Mouse (Mus musculus) thymus, adult 2 months (tissue): ENCODE data around the gene Foxo4. TPM values are rescaled to one million over a fixed set of nuclear protein-coding genes. Genes with fewer than 3 reads are reported as not detected.
A peak's percentile ranks its signal among the peaks of the same experiment; 100 is the strongest.

Source experiments
- DNase-seq: peaks from one replicate; pipeline ENCODE4 v3.0.0; 2021
- H3K27ac ChIP-seq: fragments of 200-500 bp; 2 replicates; pipeline ENCODE4 v1.5.1; 2012; ENCODE audit warnings: low read length, control low read depth; ENCODE audit not compliant: control insufficient read depth, insufficient read depth
- H3K27me3 ChIP-seq: fragments of 200-500 bp; 2 replicates; pipeline ENCODE4 v1.6.1; 2012; ENCODE audit warnings: mild to moderate bottlenecking, low read length, moderate library complexity, mixed read lengths; ENCODE audit not compliant: control insufficient read depth, insufficient read depth
- H3K36me3 ChIP-seq: fragments of 200-500 bp; 2 replicates; pipeline ENCODE4 v1.6.1; 2012; ENCODE audit warnings: mild to moderate bottlenecking, low read length, moderate library complexity; ENCODE audit not compliant: control insufficient read depth, insufficient read depth
- H3K4me1 ChIP-seq: fragments of 200-500 bp; replicated peaks from 2 replicates; pipeline ENCODE4 v1.6.1; 2012; ENCODE audit warnings: low read length; ENCODE audit not compliant: control insufficient read depth, insufficient read depth
- H3K4me3 ChIP-seq: fragments of 200-500 bp; 2 replicates; pipeline ENCODE4 v1.5.1; 2012; ENCODE audit warnings: mild to moderate bottlenecking, low read length, control low read depth, moderate library complexity; ENCODE audit not compliant: control insufficient read depth, insufficient read depth
- CTCF ChIP-seq: fragments of 200-500 bp; IDR thresholded peaks from 2 replicates; pipeline ENCODE4 v1.5.1; 2012; ENCODE audit warnings: mild to moderate bottlenecking, control low read depth, low read length, moderate library complexity, borderline replicate concordance; ENCODE audit not compliant: control insufficient read depth, poor library complexity, insufficient read depth; ENCODE audit errors: extremely low read depth
- POLR2A ChIP-seq: fragments of 200-500 bp; IDR thresholded peaks from 2 replicates; pipeline ENCODE4 v1.6.1; 2012; ENCODE audit warnings: mild to moderate bottlenecking, low read length, control low read depth, moderate library complexity; ENCODE audit not compliant: control insufficient read depth, poor library complexity, insufficient read depth; ENCODE audit errors: extremely low read depth
- WGBS: fragments of 180-500 bp; shearing (Covaris S2); methylation state at CpG from one replicate; pipeline ENCODE4 v1.1.7; 2018; 5-methylcytosine and 5-hydroxymethylcytosine counted together
- polyA plus RNA-seq: library from polyadenylated mRNA; depleted of rRNA; stranded (reverse); fragments of >200 nt; gene quantifications from 2 replicates; pipeline ENCODE4 v1.2.3, GENCODE M21; 2012

Gene Foxo4
- polyA plus RNA-seq, 1 experiment = 69.2 TPM

GRCm38 (mm10) chrX:101273875-101274738, 19.8 kb downstream of the Foxo4 start, which contains the start of gene Med12:
TSS of gene Med12 (plus strand) at chrX:101274030.
- H3K27ac ChIP-seq = peak within 1 kb of the TSS; percentile 95
- DNase-seq = peak; percentile 86
- H3K4me3 ChIP-seq = peak within 1 kb of the TSS; percentile 91
- peak; percentile 46 for TF ChIP-seq POLR2A
- TF ChIP-seq CTCF = no peak
- WGBS = under 1% methylated on average over 53 of the region's 54 CpGs
- no peaks in the 10 kb centered on the region for H3K27me3 ChIP-seq
- peaks cover 22% of the 10 kb centered on the region; the same call in 1 of the 2 replicates for H3K36me3 ChIP-seq
- H3K4me1 ChIP-seq = peaks cover 12% of the 10 kb centered on the region

- DNase-seq = no peak
- WGBS = 94% methylated on average over 6 of the region's 6 CpGs
- Histone ChIP-seq H3K27me3 (no peaks in the 10 kb centered on the region), H3K27ac (no peak overlapping the region), H3K36me3 (peaks cover 52% of the 10 kb centered on the region), H3K4me1 (no peaks in the 10 kb centered on the region), H3K4me3 (no peak overlapping the region)
- TF ChIP-seq CTCF (no peak), POLR2A (no peak)
Measured at GRCm38 (mm10) chrX:101282813-101283212, 28.5 kb downstream of the Foxo4 start.

- H3K27me3 ChIP-seq = no peaks in the 10 kb centered on the region
- TF ChIP-seq POLR2A (no peak), CTCF (peak; percentile 63)
Measured at GRCm38 (mm10) chrX:101285534-101285933, 31.2 kb downstream of the Foxo4 start.

GRCm38 (mm10) chrX:101285953-101286670, 31.8 kb downstream of the Foxo4 start:
- no peak overlapping the region for H3K27ac ChIP-seq
- DNase-seq = no peak
- 97% methylated on average over 14 of the region's 14 CpGs for WGBS
- TF ChIP-seq CTCF = no peak
- no peak for TF ChIP-seq POLR2A
- H3K4me3 ChIP-seq = no peak overlapping the region
- H3K36me3 ChIP-seq = peaks cover 47% of the 10 kb centered on the region
- no peaks in the 10 kb centered on the region for H3K4me1 ChIP-seq
- H3K27me3 ChIP-seq = no peaks in the 10 kb centered on the region

More at GRCm38 (mm10) chrX:101285534-101285933, 31.2 kb downstream of the Foxo4 start:
- Histone ChIP-seq H3K4me1 (no peaks in the 10 kb centered on the region), H3K4me3 (no peak overlapping the region), H3K27ac (no peak overlapping the region), H3K36me3 (peaks cover 50% of the 10 kb centered on the region)
- peak; percentile 72 for DNase-seq
- WGBS = 27% methylated on average over 6 of the region's 6 CpGs

- Histone ChIP-seq H3K4me3 (no peak overlapping the region), H3K4me1 (no peaks in the 10 kb centered on the region), H3K27ac (no peak overlapping the region), H3K36me3 (peaks cover 53% of the 10 kb centered on the region), H3K27me3 (no peaks in the 10 kb centered on the region)
- no peak for DNase-seq
- 93% methylated on average over 3 of the region's 3 CpGs for WGBS
- TF ChIP-seq CTCF (no peak), POLR2A (no peak)
Measured at GRCm38 (mm10) chrX:101287543-101287942, 33.2 kb downstream of the Foxo4 start.

GRCm38 (mm10) chrX:101288432-101288831, 34.1 kb downstream of the Foxo4 start:
- Histone ChIP-seq H3K36me3 (peaks cover 62% of the 10 kb centered on the region), H3K4me1 (no peaks in the 10 kb centered on the region), H3K27ac (no peak overlapping the region), H3K27me3 (no peaks in the 10 kb centered on the region), H3K4me3 (no peak overlapping the region)
- TF ChIP-seq POLR2A (no peak), CTCF (no peak)
- no peak for DNase-seq
- 97% methylated on average over 6 of the region's 6 CpGs for whole genome bisulfite sequencing
